Mouse (Mus musculus): ENCODE data around the gene Myoz2.

DNA sequence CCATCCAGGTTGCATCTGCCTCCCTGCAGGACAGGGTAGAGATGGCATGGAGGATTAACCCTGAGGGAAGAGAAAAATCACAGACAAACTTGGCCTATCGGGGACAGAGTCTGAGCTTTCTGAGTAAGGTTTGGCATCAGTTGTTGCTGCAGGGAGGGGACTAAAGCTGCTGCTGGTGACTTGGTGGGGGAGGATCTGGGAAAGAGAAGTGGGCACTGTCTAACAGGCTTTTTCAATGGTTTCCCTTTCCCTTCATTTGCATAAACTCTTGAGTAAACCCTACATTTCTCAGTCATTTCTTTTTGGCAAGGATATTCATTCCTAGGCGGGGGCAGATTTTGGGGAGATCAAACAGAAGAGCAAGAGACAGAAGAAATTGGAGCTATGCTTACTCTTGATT is 27.1 kb upstream of the Myoz2 start:
- TF ChIP-seq CTCF (IDR thresholded peaks at IDR 0.05; ENCODE audit: low read depth) = no peak
- TF ChIP-seq EP300 (optimal IDR thresholded peaks at IDR 0.05) = no peak
